ENCODE assay signal across 9 mouse cellular contexts in the genomic region with DNA sequence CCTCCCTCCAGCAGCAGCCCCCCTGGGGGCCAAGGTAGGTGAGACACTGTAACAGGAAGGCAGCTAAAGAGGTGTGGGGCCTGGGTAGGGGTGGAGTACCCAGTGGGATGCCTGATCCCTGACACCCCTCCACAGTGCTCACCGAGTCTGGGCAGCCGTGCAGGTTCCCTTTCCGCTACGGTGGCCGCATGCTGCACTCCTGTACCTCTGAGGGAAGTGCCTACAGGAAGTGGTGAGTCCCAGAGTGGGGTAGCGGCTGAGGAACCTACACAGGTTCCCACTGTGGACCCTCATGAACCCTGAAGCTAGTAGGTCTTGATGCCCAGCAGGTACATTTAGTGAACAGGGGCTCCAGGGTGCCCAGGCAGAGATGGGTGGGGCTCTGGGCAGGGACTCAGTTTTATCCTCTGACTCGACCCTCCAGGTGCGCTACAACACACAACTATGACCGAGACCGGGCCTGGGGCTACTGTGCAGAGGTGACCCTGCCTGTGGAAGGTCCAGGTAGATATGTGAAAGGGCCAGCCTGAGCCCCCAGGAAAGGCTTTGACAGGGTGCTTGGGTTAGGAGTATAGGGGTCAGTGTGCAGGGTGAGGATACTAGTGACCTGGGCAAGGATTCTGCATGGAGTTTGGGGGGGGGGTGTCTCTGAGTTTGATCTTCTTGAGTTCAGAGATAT. TPM values are rescaled to one million over a fixed set of nuclear protein-coding genes. Genes with fewer than 3 reads are reported as not detected.
DNase-seq lines count a peak whose midpoint lies in the region; ATAC-seq lines count a peak whose summit lies in the region.
"Had no signal": no experiment of that assay in that cellular context is flagged by ENCODE, and none has a peak within 500 bp of the region (broad histone marks: within the 10 kb centered on the region; RNA-seq: fewer than 3 reads in every experiment).

No protein-coding gene starts in this region.

- H3K27me3 ChIP-seq in midbrain, embryonic 16.5 days (ENCODE audit: control insufficient read depth, insufficient read depth, low read depth, low read length), result no peaks in the 10 kb centered on the region

- no peaks in the 10 kb centered on the region for H3K9me3 ChIP-seq in midbrain, embryonic 16.5 days (replicated peaks; ENCODE audit: control insufficient read depth, low read length, poor library complexity, severe bottlenecking)

- H3K36me3 ChIP-seq in midbrain, embryonic 16.5 days (ENCODE audit: control insufficient read depth, insufficient read depth, low read length), result no peaks in the 10 kb centered on the region

- no peak overlapping the region for H3K4me2 ChIP-seq in midbrain, embryonic 16.5 days (ENCODE audit: low read length)

- H3K4me1 ChIP-seq in midbrain, embryonic 16.5 days (ENCODE audit: control insufficient read depth, insufficient read depth, low read length), result no peaks in the 10 kb centered on the region

- no peak overlapping the region for H3K27ac ChIP-seq in midbrain, embryonic 16.5 days (ENCODE audit: low read length)
- H3K27ac ChIP-seq: macrophage had no signal

- no peak overlapping the region for H3K4me3 ChIP-seq in midbrain, embryonic 16.5 days (ENCODE audit: low read depth, low read length)

- no peak for DNase-seq in cerebellum, postnatal 10 days
- DNase-seq in CD4-positive, CD25-positive, alpha-beta regulatory T cell, adult 2 months (ENCODE audit: low read depth, low spot score), result peak; percentile 62
- no peak for DNase-seq in ovary, postnatal 14 days (ENCODE audit: low spot score)
- DNase-seq in cerebellum, postnatal 36 days, result no peak

- H3K9ac ChIP-seq in midbrain, embryonic 16.5 days (ENCODE audit: low read depth, low read length), result no peak overlapping the region

- ATAC-seq in cerebellum, adult (ENCODE audit: insufficient number of reproducible peaks, low FRiP score, low TSS enrichment), result peak; percentile 7; the same call in 1 of the 2 replicates
- peak; percentile 87 for ATAC-seq in inflammation-experienced regulatory T-cells, adult 6 months
- ATAC-seq in midbrain, embryonic 16.5 days, result peak; percentile 40; the same call in 1 of the 2 replicates
- ATAC-seq in megakaryocyte-erythroid progenitor cell, adult 5-6 weeks (replicated peaks; ENCODE audit: low FRiP score, low TSS enrichment, poor library complexity, severe bottlenecking), result no peak

- WGBS in midbrain, embryonic 16.5 days, result 77% methylated on average over 10 of the region's 10 CpGs

RNA-seq across cellular contexts. Expression of a gene that starts 1.3 kb away (rescaled TPM):
- 1 to 10 TPM; 4.5 to 8.0 (median 5.1) TPM for polyA plus RNA-seq in inflammation-experienced regulatory T-cells, adult 6 months (2017; shearing (Covaris generic))
- polyA plus RNA-seq in midbrain, embryonic 16.5 days (2015; fragmentation: Nextera tagmentation; extraction: Ambion mirVana), result 0.16 and 0.31 TPM in 2 replicates
- total RNA-seq in megakaryocyte-erythroid progenitor cell, adult 5-6 weeks (2014; fragmentation: Nextera tagmentation), result not detected in 2 replicates
- 1.7 and 2.3 TPM in 2 replicates for total RNA-seq in megakaryocyte-erythroid progenitor cell, adult 5-6 weeks (2017)
- polyA plus RNA-seq: macrophage had no signal

RNA-seq across cellular contexts. Expression of a gene that starts 14.0 kb away (rescaled TPM):
- under 1 TPM in 1 of 3 experiments, not detected in 2; 0.95 TPM for polyA plus RNA-seq in inflammation-experienced regulatory T-cells, adult 6 months (2017; shearing (Covaris generic))
- 8.2 and 10.4 TPM in 2 replicates for polyA plus RNA-seq in midbrain, embryonic 16.5 days (2015; fragmentation: Nextera tagmentation; extraction: Ambion mirVana)
- not detected in 2 replicates for total RNA-seq in megakaryocyte-erythroid progenitor cell, adult 5-6 weeks (2014; fragmentation: Nextera tagmentation)
- total RNA-seq in megakaryocyte-erythroid progenitor cell, adult 5-6 weeks (2017), result not detected in 2 replicates
